Mouse (Mus musculus): ENCODE measurements around the gene Arhgap10.

The Arhgap10 gene

DNA sequence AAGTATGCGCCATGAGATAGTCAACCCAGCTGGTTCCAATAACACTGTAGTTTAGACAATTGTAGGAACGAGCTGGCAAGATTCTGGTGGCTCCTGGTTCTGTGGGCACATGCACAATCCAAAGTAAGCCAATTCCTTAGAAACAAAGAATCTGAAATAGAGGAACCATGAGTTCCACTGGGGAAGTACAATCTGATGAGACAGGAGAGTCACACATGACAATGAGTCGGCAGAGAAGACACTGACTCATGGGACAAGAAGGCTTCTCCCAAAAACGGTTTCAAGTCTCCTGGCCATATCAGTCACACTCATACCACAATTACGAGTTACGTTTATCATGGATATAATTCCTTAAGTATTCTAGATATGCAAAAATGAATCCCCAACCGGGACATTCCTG, 75.3 kb downstream of the Arhgap10 start:
- DNase-seq (ENCODE audit: low spot score in 2 of 2), result no peak

DNA sequence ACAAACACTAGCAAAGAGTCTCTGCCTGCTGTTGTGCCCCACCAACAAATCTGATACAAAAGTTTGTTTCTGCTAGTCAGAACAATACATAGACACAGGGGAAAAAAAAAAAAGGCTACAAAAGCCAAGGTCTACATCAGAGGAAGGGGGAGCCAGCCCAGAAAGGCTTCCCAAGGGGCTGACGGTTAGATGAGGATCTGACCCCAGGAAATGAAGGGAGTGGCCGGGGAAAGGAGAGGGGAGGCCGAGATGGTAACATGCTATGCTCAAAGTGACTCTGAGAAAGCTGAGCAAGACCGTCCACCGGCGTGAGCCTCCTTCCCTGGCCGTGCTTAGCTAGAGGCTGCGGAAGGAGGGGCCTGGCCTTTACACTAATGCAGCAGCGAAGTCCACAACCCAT, 76.8 kb downstream of the Arhgap10 start:
- no peak for DNase-seq (ENCODE audit: low spot score in 2 of 2)

DNA sequence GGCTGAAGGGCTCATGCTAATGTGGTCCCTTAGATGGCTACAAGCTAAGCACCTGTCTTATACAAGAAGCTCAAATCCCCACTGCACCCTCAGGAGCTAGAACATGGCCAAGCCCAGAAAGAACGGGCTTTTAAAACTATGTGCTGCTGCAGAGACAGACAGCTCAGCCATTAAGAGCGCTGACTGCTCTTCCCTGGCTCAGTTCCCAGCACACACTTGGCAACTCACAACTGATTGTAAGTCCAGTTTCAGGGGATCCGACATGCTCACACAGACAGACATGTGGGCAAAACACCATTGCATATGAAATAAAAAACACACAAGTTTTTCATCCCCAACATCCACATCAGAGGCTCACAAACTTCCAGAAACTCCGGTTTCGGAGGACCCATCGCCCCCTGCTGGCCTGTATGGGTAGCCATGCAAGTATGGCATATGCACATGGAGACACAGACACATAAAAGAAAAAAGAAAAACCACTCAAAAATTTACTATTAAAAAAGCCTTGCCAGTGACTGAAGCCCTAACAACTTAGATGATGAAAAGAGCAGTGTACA, 77.4 kb downstream of the Arhgap10 start:
- no peak for DNase-seq (ENCODE audit: low spot score in 2 of 2)

DNA sequence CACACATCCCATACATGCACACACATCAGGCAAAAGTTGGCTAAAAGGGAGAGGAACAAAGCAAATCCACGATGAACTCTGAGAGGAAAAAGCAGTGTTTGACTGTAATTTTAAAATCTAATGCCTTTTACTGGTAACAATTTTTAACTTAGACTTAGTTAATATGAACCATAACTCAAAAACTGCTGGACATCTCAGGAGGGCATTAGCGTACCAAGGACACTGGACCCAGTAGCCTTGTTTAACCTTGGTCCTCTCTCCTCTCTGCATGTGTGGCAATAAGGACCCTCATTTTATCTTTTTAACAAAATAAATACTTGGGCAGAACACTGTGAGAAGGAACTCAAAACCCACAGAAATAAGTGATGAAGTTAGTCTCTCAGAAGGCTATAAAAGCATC, 78.1 kb downstream of the Arhgap10 start:
- DNase-seq (ENCODE audit: low spot score in 2 of 2), result no peak

DNA sequence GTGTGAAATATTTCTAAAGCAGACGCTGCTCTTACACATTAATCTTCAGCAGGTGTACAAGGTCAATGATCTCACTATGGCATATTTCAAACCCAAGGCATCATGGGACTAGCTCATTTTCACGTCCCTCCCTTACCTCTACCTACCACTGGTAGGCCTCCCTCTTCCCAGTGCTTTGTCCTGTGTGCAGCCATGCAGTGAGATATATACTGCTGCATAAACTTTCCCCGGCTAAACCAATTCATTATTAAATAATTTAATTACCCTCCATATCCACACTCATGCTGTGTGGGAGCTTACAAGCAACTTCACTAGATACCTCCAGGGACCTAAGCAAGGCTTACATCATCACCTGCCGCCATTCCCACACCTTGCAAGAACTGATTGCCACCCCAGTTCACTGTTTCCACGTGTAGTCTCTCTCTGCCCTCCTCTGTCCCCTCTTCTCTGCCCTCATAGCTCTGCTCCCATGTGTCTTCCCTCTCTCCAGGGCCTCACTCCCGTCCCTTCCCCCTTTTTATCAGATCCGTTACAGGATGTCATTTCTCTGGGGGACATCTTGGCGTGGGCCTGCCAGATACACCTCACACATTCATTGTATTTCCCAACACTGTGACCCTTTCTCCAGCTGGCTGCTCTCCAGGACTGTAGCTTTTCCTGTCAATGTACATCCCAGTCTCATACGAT, 79.8 kb downstream of the Arhgap10 start:
- no peak for DNase-seq (ENCODE audit: low spot score in 2 of 2)

DNA sequence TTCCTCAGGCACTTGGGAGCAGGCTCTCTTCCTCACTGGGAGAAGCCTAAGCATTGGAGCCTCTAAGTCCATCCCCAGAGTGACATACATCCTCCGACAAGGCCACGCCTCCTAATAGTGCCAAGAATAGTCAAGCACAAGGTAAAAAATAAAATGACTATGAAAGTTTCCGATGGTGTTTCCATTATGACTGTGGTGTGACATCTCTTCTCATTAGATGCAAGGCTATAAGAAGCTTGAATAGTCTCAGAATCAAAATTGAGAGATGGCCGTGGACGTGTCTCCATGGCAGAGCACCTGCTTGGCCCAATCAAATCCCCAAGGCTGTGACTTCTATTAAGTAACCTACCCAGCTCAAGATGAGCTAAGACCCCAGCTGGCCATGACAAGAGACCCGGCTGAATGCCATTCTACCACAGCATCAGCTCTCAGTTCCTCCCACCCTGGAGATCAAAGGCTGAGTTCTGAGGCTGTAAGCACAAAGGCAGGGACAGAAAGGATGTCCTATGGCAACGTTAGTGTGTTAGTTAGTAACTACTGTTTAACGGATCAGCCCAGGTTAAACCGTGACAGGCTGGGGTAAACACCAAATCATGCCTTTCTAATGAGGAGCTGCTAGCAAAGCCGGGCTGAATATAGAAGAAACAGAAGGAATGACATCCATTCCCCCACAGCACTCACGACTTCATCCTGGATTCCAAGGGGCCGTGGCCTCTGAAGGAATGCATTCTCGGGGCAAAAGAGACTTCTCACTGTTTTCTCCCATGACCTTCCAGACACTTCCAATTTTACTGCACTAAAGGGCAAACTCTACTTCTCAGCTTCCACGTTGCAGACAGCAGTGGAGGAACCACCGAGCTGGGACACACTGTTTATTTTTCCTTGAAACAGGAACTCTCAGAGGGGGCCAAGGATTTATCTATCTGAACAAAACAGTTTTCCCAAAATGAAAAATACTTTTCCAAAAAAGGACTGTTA, 81.5 kb downstream of the Arhgap10 start:
- no peak for DNase-seq (ENCODE audit: low spot score in 2 of 2)

DNA sequence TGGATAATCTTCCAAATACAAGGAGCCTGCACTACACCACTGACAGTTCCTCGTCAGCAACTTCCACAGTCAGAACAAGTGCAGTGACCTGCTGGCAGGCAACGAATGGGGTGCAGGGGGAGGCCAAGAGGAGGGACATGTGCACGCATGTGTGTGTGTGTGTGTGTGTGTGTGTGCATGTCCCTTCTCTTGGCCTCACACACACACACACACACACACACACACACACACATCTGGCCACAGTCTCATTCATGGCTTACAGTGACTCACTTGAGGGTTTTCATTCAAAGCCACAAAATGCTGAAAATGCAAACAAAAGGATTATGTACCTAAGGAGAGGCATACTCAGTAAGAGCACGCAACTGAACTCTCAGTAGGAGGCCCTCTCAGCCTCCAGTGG, 84.5 kb downstream of the Arhgap10 start:
- DNase-seq (ENCODE audit: low spot score in 2 of 2), result no peak

DNA sequence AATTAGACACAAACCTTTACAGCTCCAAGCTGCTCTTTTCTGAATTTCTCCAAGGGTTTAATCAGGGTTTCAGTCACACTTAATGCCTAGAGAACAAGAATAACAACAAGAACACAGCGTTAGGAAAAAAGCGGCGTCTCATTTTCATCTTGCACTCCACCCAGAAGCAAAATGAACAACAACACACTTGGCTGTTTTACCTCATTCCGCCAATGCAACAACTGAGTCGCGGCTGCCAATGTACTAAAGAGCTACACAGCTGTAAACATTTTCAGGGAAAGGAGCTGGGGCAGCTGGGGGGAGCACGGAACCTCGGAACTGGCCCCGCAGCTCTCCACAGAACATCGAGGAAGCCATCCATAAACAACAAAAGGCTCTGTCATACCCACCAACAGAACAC, 85.0 kb downstream of the Arhgap10 start:
- DNase-seq (ENCODE audit: low spot score in 2 of 2), result no peak

DNA sequence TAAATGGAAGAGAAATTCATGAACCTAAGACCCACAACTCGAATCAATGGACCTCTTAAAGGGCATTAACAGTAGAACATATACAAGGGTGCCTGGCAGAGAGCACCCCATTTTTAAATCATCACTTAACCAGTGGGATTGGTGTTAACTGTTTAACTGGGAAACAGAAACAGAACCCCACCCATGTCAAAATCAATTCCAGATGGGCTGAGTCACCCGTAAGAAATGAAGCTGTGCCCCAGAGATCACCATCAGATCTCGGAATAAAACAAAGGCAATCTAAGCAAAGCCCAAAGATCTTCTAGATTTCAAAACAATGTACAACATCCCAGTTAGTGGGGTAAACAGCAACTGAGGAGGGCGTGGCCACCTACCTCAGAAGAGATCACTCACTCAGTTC, 89.3 kb downstream of the Arhgap10 start:
- DNase-seq (ENCODE audit: low spot score in 2 of 2), result no peak

DNA sequence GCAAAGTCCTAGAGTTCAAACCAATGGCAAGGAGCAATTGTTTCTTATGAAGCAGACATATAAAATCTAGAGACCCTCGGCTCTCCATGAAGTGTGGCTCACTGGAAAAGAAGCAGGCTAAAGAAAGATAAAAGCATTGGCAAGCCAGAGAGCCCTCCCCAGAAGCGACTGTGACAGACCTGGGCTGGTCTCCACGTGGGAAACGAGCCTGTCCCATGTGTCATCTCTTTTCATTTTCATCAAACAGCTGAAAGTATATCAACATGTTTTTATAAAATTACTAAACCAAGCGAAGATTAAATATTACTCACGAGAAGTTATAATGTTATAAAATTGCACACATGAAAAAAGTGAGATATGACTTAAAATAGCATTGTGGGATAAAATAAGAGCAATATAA, 89.7 kb downstream of the Arhgap10 start:
- no peak for DNase-seq (ENCODE audit: low spot score in 2 of 2)

DNA sequence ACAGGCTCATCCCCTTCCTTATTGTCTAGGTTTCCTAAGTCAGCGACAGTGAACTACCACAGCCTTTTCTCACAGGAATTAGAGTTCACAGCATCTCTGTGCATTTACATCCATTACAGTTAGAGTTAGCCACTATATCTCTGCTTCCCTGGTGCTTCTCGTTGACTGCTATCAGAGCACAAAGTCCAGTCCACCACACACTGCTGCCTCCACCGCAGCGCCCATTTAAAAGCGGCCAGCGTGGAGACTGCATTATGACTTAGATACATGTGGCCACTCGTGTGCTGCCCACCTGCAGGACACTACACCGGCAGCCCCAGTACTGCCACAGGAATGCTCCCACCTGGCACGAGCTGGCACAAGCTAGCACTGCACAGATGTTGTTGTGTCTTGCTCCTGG, 90.3 kb downstream of the Arhgap10 start:
- DNase-seq (ENCODE audit: low spot score in 2 of 2), result no peak

DNA sequence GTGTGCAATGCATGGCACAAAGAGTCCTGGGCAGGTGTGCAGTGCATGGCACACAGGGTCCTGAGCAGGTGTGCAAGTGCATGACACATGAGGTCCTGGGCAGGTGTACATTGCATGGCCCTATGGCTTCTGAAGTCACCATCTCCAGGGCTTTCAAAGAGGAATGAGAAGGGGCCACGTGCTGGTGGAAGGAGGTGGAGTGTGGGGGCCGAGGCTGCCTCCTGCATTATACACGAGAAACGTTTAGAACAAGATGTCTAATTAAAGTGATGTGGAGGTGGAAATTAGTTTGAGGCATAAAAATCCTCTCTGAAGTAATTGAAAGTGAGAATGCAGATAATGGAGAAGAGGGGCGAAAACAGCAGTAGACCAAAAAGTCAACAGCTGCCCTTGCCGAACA, 93.9 kb downstream of the Arhgap10 start:
- DNase-seq (ENCODE audit: low spot score in 2 of 2), result no peak

DNA sequence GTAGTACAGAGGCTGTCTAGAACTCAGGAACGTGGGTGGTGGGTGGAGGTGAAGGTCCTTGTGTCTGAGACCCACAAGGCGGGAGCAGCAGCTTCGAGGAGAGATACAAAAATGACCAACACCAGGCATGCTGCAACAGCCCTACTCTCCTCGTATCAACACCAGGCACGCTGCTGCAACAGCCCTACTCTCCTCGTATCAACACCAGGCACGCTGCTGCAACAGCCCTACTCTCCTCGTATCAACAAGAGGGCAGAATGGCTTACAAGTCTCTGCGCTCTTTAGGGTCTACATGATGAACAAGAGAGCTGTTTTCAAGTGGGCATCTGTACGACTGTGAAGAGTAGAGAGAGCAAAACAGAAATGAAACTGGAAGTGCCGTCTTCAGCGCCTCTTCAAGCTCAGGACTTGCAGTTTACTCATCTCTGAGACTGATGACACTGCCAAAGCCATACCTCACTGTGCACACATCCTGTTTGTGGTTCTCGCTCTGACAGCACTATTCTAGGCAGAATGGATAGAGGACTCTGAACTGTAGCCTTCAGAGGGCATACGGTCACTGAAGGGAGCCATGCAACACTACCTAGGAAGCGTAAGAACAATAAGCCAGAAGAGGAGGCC, 95.0 kb downstream of the Arhgap10 start:
- no peak for DNase-seq (ENCODE audit: low spot score in 2 of 2)

DNA sequence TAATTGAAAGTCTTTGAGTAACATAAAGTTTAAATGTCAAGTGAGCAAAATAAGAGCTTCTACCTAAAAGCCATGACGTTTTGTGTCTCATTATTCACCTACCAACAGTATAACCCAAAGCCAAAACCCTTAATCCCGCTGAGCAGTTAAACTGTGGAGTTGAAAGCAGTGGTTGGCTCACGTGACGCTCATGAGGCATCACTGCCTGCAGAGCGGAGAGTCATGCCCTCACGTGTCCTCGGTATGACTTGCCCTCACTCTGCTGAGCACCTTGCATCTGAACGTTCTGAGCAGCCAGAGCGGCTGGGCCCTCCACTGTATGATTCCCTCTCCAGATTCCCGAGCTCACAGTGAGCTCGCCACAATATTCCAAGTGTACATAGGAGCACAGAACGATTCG, 96.2 kb downstream of the Arhgap10 start:
- no peak for DNase-seq (ENCODE audit: low spot score in 2 of 2)

DNA sequence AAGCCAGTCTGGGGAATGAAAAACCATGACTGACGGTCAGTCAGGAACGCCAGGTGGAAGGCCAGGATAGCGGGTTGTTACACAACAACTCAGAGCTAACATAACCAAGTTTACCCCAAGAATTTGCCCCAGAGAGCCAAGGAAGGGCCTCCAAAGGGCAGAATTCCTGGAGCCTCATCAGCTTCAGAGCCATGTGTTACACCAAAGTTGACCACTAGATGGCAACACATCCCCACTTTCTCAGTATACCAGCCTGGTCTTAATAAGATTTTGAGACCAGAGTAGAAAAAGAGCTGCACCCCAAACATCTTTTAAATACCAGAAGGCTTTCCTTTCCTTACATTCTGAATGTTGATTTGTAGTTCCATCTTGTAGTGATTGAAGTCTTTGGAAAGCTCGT, 98.0 kb downstream of the Arhgap10 start:
- peak; percentile 68 to 79 for DNase-seq (ENCODE audit: low spot score in 2 of 2)

DNA sequence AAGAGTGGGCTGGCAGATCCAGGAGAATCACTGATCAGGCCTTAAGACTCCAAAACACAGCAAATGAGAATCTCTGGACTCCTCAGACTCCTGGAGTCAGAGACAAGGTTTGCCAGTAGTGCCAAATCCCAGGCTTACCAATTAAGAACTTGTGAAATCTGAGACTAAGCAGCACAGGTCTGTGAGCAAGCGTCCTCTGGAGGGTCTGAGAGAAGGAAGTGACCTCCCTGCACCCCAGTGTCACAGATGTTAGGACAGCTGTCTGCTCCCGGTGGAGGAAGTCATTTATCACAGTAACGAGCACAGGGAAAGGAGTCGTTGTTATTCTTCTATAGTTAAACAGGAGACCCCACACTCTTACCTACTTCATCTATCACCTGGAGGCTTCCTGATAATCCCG, 101.0 kb downstream of the Arhgap10 start:
- DNase-seq (ENCODE audit: low spot score in 2 of 2), result no peak

DNA sequence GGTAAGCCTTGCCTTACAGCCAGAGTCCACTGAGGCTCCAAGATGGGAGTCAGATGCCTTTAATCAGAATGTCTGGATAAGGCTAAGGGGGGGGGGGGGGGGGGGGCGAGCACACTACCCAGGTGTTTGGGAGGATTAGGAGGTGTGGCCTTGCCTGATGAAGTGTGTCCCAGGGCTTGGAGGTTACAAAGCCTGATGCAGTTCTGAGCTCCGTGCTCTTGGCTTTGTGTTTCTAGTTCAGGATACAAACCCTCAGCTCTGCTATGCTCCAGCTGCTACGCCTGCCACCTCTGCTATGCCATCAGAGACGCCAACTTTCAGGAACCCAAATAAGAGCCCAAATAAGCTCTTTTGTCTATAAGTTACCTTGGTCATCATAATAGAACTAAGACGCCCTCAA, 101.7 kb downstream of the Arhgap10 start:
- no peak for DNase-seq (ENCODE audit: low spot score in 2 of 2)

DNA sequence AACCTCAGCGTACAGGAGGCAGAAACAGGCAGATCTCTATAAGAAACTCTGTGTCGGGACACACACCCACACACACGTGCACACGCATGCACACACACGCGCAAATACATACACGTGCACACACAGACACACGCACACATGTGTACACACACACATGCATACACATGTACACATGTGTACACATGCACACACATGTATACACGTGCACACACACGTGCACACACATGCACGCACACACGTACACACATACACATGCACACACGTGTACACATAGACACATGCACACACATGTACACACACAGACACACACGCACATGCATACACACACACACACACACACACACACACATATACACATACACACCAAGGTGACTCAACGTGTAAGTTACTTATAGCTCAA, 106.5 kb downstream of the Arhgap10 start:
- DNase-seq (ENCODE audit: low spot score in 2 of 2), result no peak

DNA sequence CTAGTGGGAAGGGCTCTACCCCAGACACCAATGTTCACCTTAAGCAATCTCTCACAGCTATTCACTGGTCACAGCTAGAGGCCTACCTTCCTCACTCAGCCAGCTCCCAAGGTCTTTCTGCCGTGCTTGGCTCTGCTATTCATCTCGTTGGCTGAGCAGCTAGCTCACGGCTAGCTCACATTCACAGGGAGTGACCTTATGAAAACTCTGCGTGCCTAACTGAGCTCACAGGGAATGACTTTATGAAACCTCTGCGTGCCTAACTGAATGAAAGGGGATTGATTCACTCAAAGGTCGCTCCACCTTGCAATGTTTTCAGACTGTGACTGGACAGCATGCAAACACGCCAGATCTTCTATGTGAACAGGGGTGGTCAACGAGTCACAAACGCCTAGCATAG, 107.4 kb downstream of the Arhgap10 start:
- no peak for DNase-seq (ENCODE audit: low spot score in 2 of 2)

DNA sequence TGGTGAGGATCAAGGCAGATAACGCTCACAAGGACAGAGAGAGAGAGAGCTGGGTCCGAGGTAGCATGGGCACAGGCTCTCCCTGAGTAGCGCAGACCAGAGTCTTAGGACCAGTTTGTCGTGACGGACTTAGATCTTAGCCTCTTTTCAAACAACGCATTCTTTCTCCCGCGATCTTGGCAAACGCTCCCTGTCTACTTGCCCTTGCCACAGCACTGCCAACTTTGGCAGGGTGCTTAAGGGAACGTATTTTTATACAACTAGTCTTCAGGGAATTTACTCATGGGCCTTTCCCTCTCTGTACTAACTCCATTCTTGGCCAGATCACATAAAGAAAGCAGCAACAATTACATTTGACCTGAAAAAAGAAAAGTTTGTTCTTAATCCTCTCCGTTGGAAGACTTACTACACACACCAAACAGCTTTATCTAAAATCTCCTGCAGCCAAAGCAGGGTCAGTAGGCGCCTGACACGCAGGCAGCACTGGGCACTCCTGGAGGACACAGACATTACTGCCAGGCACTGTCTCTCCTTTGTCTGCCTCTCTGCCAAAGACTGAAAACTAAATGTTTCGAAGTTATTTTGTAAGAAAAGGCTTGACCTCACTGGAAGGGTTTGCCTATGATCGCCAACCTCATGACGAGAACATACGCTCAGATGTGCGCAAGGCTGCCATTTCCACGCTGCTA, 109.1 kb downstream of the Arhgap10 start:
- DNase-seq (ENCODE audit: low spot score in 2 of 2), result no peak

DNA sequence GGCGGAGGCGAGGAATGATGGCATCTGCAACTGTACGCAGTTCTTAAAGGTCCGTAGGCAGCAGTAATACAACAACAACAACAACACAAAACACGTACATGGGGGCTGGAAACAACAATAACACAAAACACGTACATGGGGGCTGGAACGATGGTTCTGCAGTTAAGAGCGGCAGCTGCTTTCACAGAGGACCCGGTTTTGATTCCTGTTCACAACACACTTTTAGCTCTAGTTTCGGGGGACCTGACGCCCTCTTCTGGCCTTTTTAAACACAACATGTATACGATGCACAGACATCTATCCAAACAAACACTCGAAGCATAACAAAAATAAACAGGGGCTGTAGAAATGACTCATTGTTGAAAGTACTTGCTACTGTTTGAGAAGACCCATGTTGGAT, 110.9 kb downstream of the Arhgap10 start:
- DNase-seq (ENCODE audit: low spot score in 2 of 2), result no peak

DNA sequence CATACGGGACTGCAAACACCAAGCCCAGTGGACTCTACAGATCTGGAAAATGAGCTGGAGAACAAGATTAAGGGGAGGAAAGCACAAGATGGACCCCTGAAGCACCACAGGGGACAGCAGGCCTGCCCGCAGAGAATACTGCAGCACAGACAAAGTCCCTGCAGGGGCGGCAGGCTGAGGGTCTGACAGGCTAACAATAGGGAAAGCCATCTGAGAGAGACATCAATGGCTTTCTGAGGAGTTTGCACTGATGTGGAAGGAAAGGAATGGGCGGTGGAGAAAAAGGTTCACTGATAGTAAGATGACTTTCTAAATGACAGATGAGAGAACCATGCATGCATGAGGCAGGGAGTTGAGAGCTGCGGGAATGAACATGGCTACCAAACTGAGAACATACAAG, 111.3 kb downstream of the Arhgap10 start:
- DNase-seq (ENCODE audit: low spot score in 2 of 2), result no peak

Measured in cerebellum, postnatal 4 days (tissue).